Mouse (Mus musculus) liver, embryonic 13.5 days (tissue): ENCODE data around the gene Tuba3b. TPM values are rescaled to one million over a fixed set of nuclear protein-coding genes. Genes with fewer than 3 reads are reported as not detected.

Experiments
- ATAC-seq: fragments of 200-750 bp; cut with Nextera tagmentation; 2 replicates; pipeline ENCODE4 v1.8.0; 2017; ENCODE audit warnings: low read depth, mild to moderate bottlenecking, moderate number of reproducible peaks, moderate library complexity
- DNase-seq: peaks from one replicate; pipeline ENCODE4 v3.0.0; 2022
- H3K27ac ChIP-seq: fragments of 300-500 bp; sonication (generic); 2 replicates; pipeline ENCODE4 v1.5.1; 2015; ENCODE audit warnings: moderate library complexity, mild to moderate bottlenecking, inconsistent platforms
- H3K27me3 ChIP-seq: fragments of 300-500 bp; sonication (generic); 2 replicates; pipeline ENCODE4 v1.6.1; 2015; ENCODE audit warnings: mild to moderate bottlenecking, inconsistent platforms
- H3K36me3 ChIP-seq: fragments of 300-500 bp; sonication (generic); 2 replicates; pipeline ENCODE4 v1.6.1; 2015; ENCODE audit warnings: mild to moderate bottlenecking, inconsistent platforms
- H3K4me1 ChIP-seq: fragments of 300-500 bp; sonication (generic); replicated peaks from 2 replicates; pipeline ENCODE4 v1.6.1; 2015; ENCODE audit warnings: inconsistent platforms
- H3K4me2 ChIP-seq: fragments of 300-500 bp; sonication (generic); 2 replicates; pipeline ENCODE4 v1.6.1; 2015; ENCODE audit warnings: inconsistent platforms, mild to moderate bottlenecking, moderate library complexity
- H3K4me3 ChIP-seq: fragments of 300-500 bp; sonication (generic); replicated peaks from 2 replicates; pipeline ENCODE4 v1.5.1; 2015; ENCODE audit warnings: mild to moderate bottlenecking, inconsistent platforms
- H3K9ac ChIP-seq: fragments of 300-500 bp; sonication (generic); 2 replicates; pipeline ENCODE4 v1.6.1; 2015; ENCODE audit warnings: mild to moderate bottlenecking, inconsistent platforms
- H3K9me3 ChIP-seq: fragments of 300-500 bp; sonication (generic); replicated peaks from 2 replicates; pipeline ENCODE4 v1.6.1; 2016; ENCODE audit warnings: inconsistent platforms
- WGBS: fragments of 180-500 bp; shearing (Covaris S2); methylation state at CpG from one replicate; pipeline ENCODE4 v1.1.7; 2015; ENCODE audit not compliant: insufficient replicate concordance; 5-methylcytosine and 5-hydroxymethylcytosine counted together
- polyA plus RNA-seq: library from polyadenylated mRNA; unstranded; fragments of >200 nt; fragmentation: Nextera tagmentation; extraction: Ambion mirVana; gene quantifications from 2 replicates; pipeline ENCODE4 v1.2.1, GENCODE M21; 2015

The Tuba3b gene
- polyA plus RNA-seq, 1 experiment from 2014 or later = not detected

GRCm38 (mm10) chr6:145590501-145591293 is 24.9 kb upstream of the Tuba3b start:
- Histone ChIP-seq H3K36me3 (no peaks in the 10 kb centered on the region), H3K27ac (no peak overlapping the region), H3K9me3 (no peaks in the 10 kb centered on the region), H3K27me3 (no peaks in the 10 kb centered on the region), H3K9ac (no peak overlapping the region), H3K4me1 (no peaks in the 10 kb centered on the region), H3K4me3 (no peak overlapping the region), H3K4me2 (no peak overlapping the region)
- ATAC-seq = no peak
- no peak for DNase-seq
- WGBS = 64% methylated on average over 11 of the region's 11 CpGs

DNA sequence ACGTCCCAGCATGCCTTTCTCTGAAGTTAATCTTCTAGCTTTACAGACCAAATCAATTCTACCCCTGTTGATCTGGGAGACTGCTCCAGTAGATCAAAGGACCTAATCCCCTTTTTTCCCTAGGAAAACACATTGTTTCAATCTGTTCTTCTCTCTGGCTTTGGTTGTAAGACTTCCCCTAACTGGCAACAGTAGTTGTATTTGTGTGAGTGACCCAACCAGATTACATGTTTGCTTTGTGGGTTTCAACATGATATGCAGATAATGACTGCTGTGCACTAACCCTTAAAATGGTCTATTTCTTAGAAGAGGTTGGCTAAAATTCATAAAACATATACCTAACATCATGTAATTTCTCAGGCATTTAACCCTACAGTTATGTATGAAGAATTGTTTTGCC is 24.0 kb upstream of the Tuba3b start:
- no peak overlapping the region for H3K4me2 ChIP-seq
- no peaks in the 10 kb centered on the region for H3K36me3 ChIP-seq
- H3K4me3 ChIP-seq = no peak overlapping the region
- DNase-seq (no peak), ATAC-seq (no peak)
- no peaks in the 10 kb centered on the region for H3K9me3 ChIP-seq
- H3K27me3 ChIP-seq = no peaks in the 10 kb centered on the region
- H3K4me1 ChIP-seq = no peaks in the 10 kb centered on the region
- no peak overlapping the region for H3K27ac ChIP-seq
- WGBS = 59% methylated on average over 1 of the region's 1 CpGs
- H3K9ac ChIP-seq = no peak overlapping the region

GRCm38 (mm10) chr6:145592036-145592435 is 23.5 kb upstream of the Tuba3b start:
- no peak overlapping the region for H3K9ac ChIP-seq
- no peak overlapping the region for H3K4me3 ChIP-seq
- WGBS = 53% methylated on average over 6 of the region's 6 CpGs
- ATAC-seq = no peak
- no peak for DNase-seq
- no peak overlapping the region for H3K27ac ChIP-seq
- H3K4me1 ChIP-seq = no peaks in the 10 kb centered on the region
- no peaks in the 10 kb centered on the region for H3K27me3 ChIP-seq
- no peaks in the 10 kb centered on the region for H3K36me3 ChIP-seq
- H3K4me2 ChIP-seq = no peak overlapping the region
- no peaks in the 10 kb centered on the region for H3K9me3 ChIP-seq

DNA sequence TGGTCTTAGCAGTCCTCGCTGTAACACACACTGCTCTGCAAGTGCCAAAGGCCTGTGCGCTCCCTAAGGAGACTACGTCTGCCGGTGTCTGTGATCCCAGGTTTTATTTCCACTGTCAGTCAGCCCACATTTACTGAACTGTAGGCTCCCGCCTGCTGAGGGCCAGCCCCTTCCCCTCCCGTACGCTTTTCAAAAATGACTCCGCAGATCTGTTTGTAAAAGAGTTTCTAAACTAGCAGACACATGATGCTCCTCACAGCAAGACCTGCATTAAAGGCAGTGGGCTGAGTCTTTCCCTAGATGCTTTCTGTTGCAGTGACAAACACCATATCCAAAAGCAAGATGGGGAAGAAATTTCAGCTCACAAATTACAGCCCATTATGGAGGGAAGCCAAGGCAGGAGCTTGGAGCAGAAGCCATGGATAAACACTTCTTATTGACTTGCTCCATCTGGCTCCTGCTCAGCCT is 23.0 kb upstream of the Tuba3b start:
- no peak overlapping the region for H3K27ac ChIP-seq
- H3K4me1 ChIP-seq = no peaks in the 10 kb centered on the region
- H3K4me3 ChIP-seq = no peak overlapping the region
- H3K27me3 ChIP-seq = no peaks in the 10 kb centered on the region
- WGBS = 57% methylated on average over 8 of the region's 8 CpGs
- no peaks in the 10 kb centered on the region for H3K9me3 ChIP-seq
- ATAC-seq = no peak
- H3K4me2 ChIP-seq = no peak overlapping the region
- H3K36me3 ChIP-seq = no peaks in the 10 kb centered on the region
- no peak overlapping the region for H3K9ac ChIP-seq
- DNase-seq = no peak

- Histone ChIP-seq H3K27me3 (no peaks in the 10 kb centered on the region), H3K9me3 (no peaks in the 10 kb centered on the region), H3K36me3 (no peaks in the 10 kb centered on the region), H3K9ac (no peak overlapping the region), H3K27ac (no peak overlapping the region), H3K4me1 (no peaks in the 10 kb centered on the region; the same call in 1 of the 2 replicates), H3K4me3 (no peak overlapping the region), H3K4me2 (no peak overlapping the region)
- WGBS = 57% methylated on average over 7 of the region's 7 CpGs
- no peak for ATAC-seq
- no peak for DNase-seq
Observed at GRCm38 (mm10) chr6:145593991-145594390, 21.6 kb upstream of the Tuba3b start.

DNA sequence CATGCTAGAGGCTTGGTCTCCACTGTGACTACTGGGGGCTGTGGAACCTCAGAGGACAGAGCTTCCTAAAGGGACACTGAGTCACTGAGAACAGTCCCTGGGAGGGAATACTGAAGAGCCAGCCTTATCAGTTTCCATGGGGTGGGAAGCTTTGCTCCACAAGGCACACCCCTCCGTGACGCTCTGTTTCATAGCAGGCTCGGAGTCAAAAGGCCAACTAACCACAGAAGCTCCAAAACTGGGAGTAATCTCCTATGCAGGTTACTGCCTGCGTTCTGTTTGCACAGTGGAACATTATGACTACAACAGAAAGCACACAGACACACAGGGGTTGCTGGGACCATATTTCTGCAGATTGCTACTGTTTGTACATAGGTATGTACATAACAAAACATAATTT is 19.7 kb upstream of the Tuba3b start:
- H3K36me3 ChIP-seq = no peaks in the 10 kb centered on the region
- no peaks in the 10 kb centered on the region for H3K27me3 ChIP-seq
- H3K27ac ChIP-seq = no peak overlapping the region
- DNase-seq (no peak), ATAC-seq (no peak)
- no peaks in the 10 kb centered on the region for H3K9me3 ChIP-seq
- H3K9ac ChIP-seq = no peak overlapping the region
- H3K4me2 ChIP-seq = no peak overlapping the region
- no peaks in the 10 kb centered on the region; the same call in 1 of the 2 replicates for H3K4me1 ChIP-seq
- H3K4me3 ChIP-seq = no peak overlapping the region
- 59% methylated on average over 4 of the region's 4 CpGs for WGBS

DNA sequence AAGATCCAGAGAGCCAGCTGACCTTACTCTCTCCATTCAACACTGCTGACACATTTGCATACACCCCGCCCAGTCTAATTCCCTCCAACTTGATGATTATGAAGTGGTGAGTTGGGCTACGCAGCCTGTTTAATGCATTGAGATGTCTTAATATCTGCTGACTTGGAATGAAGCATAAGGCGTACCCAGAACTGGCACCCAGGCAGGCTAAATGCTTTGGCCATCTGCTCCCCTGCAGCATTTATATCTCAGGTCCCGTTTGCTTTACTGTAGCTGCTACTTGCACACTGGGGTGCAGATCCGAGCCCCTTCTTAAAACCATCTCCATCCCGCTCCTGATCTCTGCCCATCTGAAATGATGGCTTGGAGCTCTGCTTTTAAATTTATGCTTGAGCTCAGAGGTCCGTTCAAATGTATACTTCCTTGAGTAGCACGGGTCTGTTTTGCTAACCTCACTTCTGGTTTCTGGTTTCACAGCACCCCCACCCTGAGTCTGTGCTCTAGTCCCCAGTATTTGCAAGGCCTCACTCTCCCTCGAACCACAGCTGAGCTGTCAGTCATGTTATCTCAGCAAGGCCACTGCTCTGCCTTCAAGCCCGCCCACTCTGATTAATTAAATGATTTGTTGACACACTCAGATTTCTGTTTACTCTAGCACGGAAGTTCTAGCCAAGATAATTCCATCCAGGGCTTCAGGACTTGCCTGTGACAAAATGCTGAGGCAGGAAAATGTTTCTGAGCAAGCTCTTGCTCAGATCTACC is 16.6 kb upstream of the Tuba3b start:
- 40% methylated on average over 11 of the region's 11 CpGs for WGBS

GRCm38 (mm10) chr6:145604126-145604525 is 11.4 kb upstream of the Tuba3b start:
- no peak for DNase-seq
- Histone ChIP-seq H3K4me1 (no peaks in the 10 kb centered on the region), H3K4me3 (no peak overlapping the region), H3K9me3 (no peaks in the 10 kb centered on the region), H3K36me3 (no peaks in the 10 kb centered on the region), H3K27ac (no peak overlapping the region), H3K4me2 (no peak overlapping the region), H3K9ac (no peak overlapping the region), H3K27me3 (no peaks in the 10 kb centered on the region)
- ATAC-seq = no peak
- WGBS = 36% methylated on average over 2 of the region's 2 CpGs

More for the DNA sequence above, 16.6 kb upstream of the Tuba3b start:
- no peak for DNase-seq
- H3K27me3 ChIP-seq = no peaks in the 10 kb centered on the region
- no peaks in the 10 kb centered on the region for H3K36me3 ChIP-seq
- H3K4me1 ChIP-seq = no peaks in the 10 kb centered on the region; the same call in 1 of the 2 replicates
- H3K4me2 ChIP-seq = no peak overlapping the region
- no peak overlapping the region for H3K9ac ChIP-seq
- no peak for ATAC-seq
- no peaks in the 10 kb centered on the region for H3K9me3 ChIP-seq
- no peak overlapping the region for H3K27ac ChIP-seq
- H3K4me3 ChIP-seq = no peak overlapping the region

- Histone ChIP-seq H3K4me1 (no peaks in the 10 kb centered on the region), H3K9me3 (no peaks in the 10 kb centered on the region), H3K9ac (no peak overlapping the region), H3K27ac (no peak overlapping the region), H3K27me3 (no peaks in the 10 kb centered on the region), H3K4me3 (no peak overlapping the region), H3K4me2 (no peak overlapping the region), H3K36me3 (no peaks in the 10 kb centered on the region)
- no peak for ATAC-seq
- 13% methylated on average over 4 of the region's 4 CpGs for WGBS
- no peak for DNase-seq
Observed at GRCm38 (mm10) chr6:145604648-145605047, 10.9 kb upstream of the Tuba3b start.

DNA sequence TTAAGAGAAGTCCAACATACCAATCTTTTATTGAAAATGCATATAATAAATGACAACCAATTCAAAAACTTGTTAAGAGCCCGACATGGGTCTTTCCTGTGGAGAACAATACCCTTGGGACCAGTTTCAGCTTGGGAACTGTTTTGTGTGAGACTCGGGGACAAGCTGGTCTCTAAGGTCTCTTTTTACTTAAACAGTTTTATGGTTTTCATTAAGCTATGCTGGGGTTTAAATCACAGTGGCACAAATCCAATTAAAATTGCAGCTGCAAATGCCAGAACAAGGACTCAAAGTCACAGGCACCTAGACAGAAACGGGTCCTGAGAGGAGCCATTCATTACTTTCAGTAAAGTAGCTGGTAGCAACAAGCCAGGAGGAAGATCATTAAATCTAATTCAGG is 10.4 kb upstream of the Tuba3b start:
- DNase-seq = no peak
- Histone ChIP-seq H3K36me3 (no peaks in the 10 kb centered on the region), H3K9me3 (no peaks in the 10 kb centered on the region), H3K4me2 (no peak overlapping the region), H3K27me3 (no peaks in the 10 kb centered on the region), H3K9ac (no peak overlapping the region), H3K27ac (no peak overlapping the region), H3K4me3 (no peak overlapping the region), H3K4me1 (no peaks in the 10 kb centered on the region)
- 31% methylated on average over 3 of the region's 3 CpGs for WGBS
- no peak for ATAC-seq

- WGBS = 78% methylated on average over 4 of the region's 4 CpGs
- no peak for DNase-seq
- Histone ChIP-seq H3K4me3 (no peak overlapping the region), H3K9me3 (no peaks in the 10 kb centered on the region), H3K9ac (no peak overlapping the region), H3K4me1 (no peaks in the 10 kb centered on the region), H3K27me3 (no peaks in the 10 kb centered on the region), H3K36me3 (no peaks in the 10 kb centered on the region), H3K4me2 (no peak overlapping the region), H3K27ac (no peak overlapping the region)
- ATAC-seq = no peak
Observed at GRCm38 (mm10) chr6:145607746-145608145, 7.8 kb upstream of the Tuba3b start.
